Mouse (Mus musculus): ENCODE measurements around the gene Adgrl4.

GRCm38 (mm10) chr3:151547182-151547581 lies 109.5 kb downstream of the Adgrl4 start:
- TF ChIP-seq HCFC1 (IDR thresholded peaks at IDR 0.05; ENCODE audit: borderline replicate concordance, insufficient read depth, low read length) (no peak), CHD2 (IDR thresholded peaks at IDR 0.05; ENCODE audit: low read depth, low read length) (no peak), ZNF384 (IDR thresholded peaks at IDR 0.05; ENCODE audit: low read depth, low read length) (no peak), MAFK (IDR thresholded peaks at IDR 0.05; ENCODE audit: insufficient read depth, low read depth, low read length) (no peak)
